Mouse (Mus musculus) small intestine, adult 2 months (tissue): ENCODE data around the gene Wnt6.

Experiments
- CTCF ChIP-seq: fragments of 200-500 bp; IDR thresholded peaks from 2 replicates; pipeline ENCODE4 v1.5.1; 2012; ENCODE audit warnings: low read depth, mild to moderate bottlenecking, control low read depth, inconsistent platforms, low read length, moderate library complexity, mixed read lengths; ENCODE audit not compliant: insufficient replicate concordance, insufficient read length; ENCODE audit errors: extremely low read depth
- POLR2A ChIP-seq: fragments of 200-500 bp; IDR thresholded peaks from 2 replicates; pipeline ENCODE4 v1.6.1; 2012; ENCODE audit warnings: low read depth, mild to moderate bottlenecking, control low read depth, inconsistent platforms, low read length, moderate library complexity

- TF ChIP-seq CTCF: no peak
- TF ChIP-seq POLR2A: no peak
Observed at GRCm38 (mm10) chr1:74740846-74741245, 30.8 kb upstream of the Wnt6 start.
